ENCODE assay signal across 27 mouse cellular contexts in the genomic region with DNA sequence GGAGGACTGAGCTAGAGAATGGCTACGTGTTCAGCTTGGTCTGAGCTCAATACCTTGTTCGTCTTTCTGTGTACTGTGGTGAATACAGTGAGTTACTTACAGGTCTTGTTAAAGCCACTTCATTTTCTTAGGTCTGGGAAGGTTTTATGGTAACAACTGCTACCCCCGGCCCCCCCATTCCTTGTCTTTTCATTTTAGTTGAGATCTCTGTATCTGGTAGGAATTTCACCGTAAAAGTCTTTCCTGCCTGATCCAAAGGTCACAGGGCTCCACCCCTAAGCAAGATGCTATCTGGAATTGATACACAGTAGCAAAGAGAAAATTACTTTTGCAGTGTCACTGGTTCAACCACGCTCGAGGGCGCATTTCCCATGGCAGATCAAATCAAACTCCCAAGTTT.
DNase-seq lines count a peak whose midpoint lies in the region; ATAC-seq and TF ChIP-seq lines count a peak whose summit lies in the region.
"Had no signal": no experiment of that assay in that cellular context is flagged by ENCODE, and none has a peak within 500 bp of the region (broad histone marks: within the 10 kb centered on the region; RNA-seq: fewer than 3 reads in every experiment).

No protein-coding gene starts in this region.

- peaks cover 5% of the 10 kb centered on the region for H3K79me2 ChIP-seq in liver, adult 2 months (ENCODE audit: control insufficient read depth, insufficient read depth, low read length)

- WGBS in heart, postnatal 0 days: 58% methylated on average over 7 of the region's 7 CpGs
- 44% methylated on average over 7 of the region's 7 CpGs for WGBS in liver, adult 2 months
- WGBS in liver, postnatal 0 days (ENCODE audit: insufficient replicate concordance): 37% methylated on average over 7 of the region's 7 CpGs
- WGBS in intestine, postnatal 0 days: 32% methylated on average over 7 of the region's 7 CpGs

- no peak for TF ChIP-seq CTCF in heart, postnatal 0 days (IDR thresholded peaks at IDR 0.05; ENCODE audit: low read depth)
- TF ChIP-seq CTCF in liver, adult 2 months (IDR thresholded peaks at IDR 0.05; ENCODE audit: low read depth, low read length): no peak
- TF ChIP-seq CTCF in liver, postnatal 0 days (IDR thresholded peaks at IDR 0.05; ENCODE audit: low read depth): no peak
- TF ChIP-seq CTCF in intestine, postnatal 0 days (IDR thresholded peaks at IDR 0.05; ENCODE audit: low read depth): no peak

- H3K9me3 ChIP-seq in heart, postnatal 0 days (replicated peaks; ENCODE audit: control insufficient read depth, low read length): no peaks in the 10 kb centered on the region
- no peaks in the 10 kb centered on the region for H3K9me3 ChIP-seq in liver, postnatal 0 days (ENCODE audit: low read length)
- no peaks in the 10 kb centered on the region for H3K9me3 ChIP-seq in intestine, postnatal 0 days (ENCODE audit: control insufficient read depth)
- H3K9me3 ChIP-seq: embryonic facial prominence, embryonic 13.5 days; forebrain, embryonic 12.5 days; midbrain, embryonic 12.5 days; neural tube, embryonic 15.5 days; stomach, embryonic 15.5 days had no signal

- H3K9ac ChIP-seq in heart, postnatal 0 days (replicated peaks; ENCODE audit: low read depth, low read length): no peak overlapping the region
- H3K9ac ChIP-seq in liver, adult 2 months (ENCODE audit: low read depth, low read length): no peak overlapping the region
- H3K9ac ChIP-seq in liver, postnatal 0 days (replicated peaks): no peak overlapping the region
- H3K9ac ChIP-seq in intestine, postnatal 0 days (ENCODE audit: low read depth, low read length): no peak overlapping the region
- H3K9ac ChIP-seq: embryonic facial prominence, embryonic 13.5 days; forebrain, embryonic 12.5 days; midbrain, embryonic 12.5 days; neural tube, embryonic 15.5 days; stomach, embryonic 15.5 days had no signal

- TF ChIP-seq POLR2A in liver, adult 2 months (IDR thresholded peaks at IDR 0.05; ENCODE audit: extremely low read depth, insufficient read depth, low read length): no peak

- no peak for ATAC-seq in heart, postnatal 0 days (ENCODE audit: insufficient read depth, low read depth)
- ATAC-seq in liver, postnatal 0 days: no peak
- ATAC-seq in intestine, postnatal 0 days: no peak
- ATAC-seq: activated CD4-positive, CD25-positive, alpha-beta regulatory T cell, adult 4 months; hindbrain, postnatal 0 days had no signal

- peaks cover 42% of the 10 kb centered on the region for H3K4me1 ChIP-seq in heart, postnatal 0 days (ENCODE audit: control insufficient read depth, insufficient read depth)
- H3K4me1 ChIP-seq in liver, adult 2 months (ENCODE audit: control insufficient read depth, insufficient read depth, low read length): peaks cover 8% of the 10 kb centered on the region
- no peaks in the 10 kb centered on the region for H3K4me1 ChIP-seq in liver, postnatal 0 days (ENCODE audit: insufficient read depth)
- peaks cover 4% of the 10 kb centered on the region for H3K4me1 ChIP-seq in intestine, postnatal 0 days (replicated peaks; ENCODE audit: control insufficient read depth, insufficient read depth, low read length)

- H3K36me3 ChIP-seq in heart, postnatal 0 days (replicated peaks; ENCODE audit: control insufficient read depth, insufficient read depth, low read length): no peaks in the 10 kb centered on the region
- no peaks in the 10 kb centered on the region for H3K36me3 ChIP-seq in liver, adult 2 months (ENCODE audit: control insufficient read depth, insufficient read depth, low read length)
- no peaks in the 10 kb centered on the region for H3K36me3 ChIP-seq in liver, postnatal 0 days (replicated peaks; ENCODE audit: insufficient read depth, low read length)
- H3K36me3 ChIP-seq in intestine, postnatal 0 days (ENCODE audit: control insufficient read depth, insufficient read depth): peaks cover 19% of the 10 kb centered on the region
- H3K36me3 ChIP-seq: embryonic facial prominence, embryonic 13.5 days; forebrain, embryonic 12.5 days; midbrain, embryonic 12.5 days; neural tube, embryonic 15.5 days; stomach, embryonic 15.5 days had no signal

- no peak overlapping the region for H3K4me2 ChIP-seq in heart, postnatal 0 days (ENCODE audit: low read depth, low read length)
- no peak overlapping the region for H3K4me2 ChIP-seq in liver, postnatal 0 days (ENCODE audit: low read depth, low read length)
- H3K4me2 ChIP-seq in intestine, postnatal 0 days (replicated peaks; ENCODE audit: low read depth): peak overlapping the region; percentile 33
- H3K4me2 ChIP-seq: embryonic facial prominence, embryonic 13.5 days; forebrain, embryonic 12.5 days; liver, embryonic 11.5 days; midbrain, embryonic 12.5 days; neural tube, embryonic 15.5 days; stomach, embryonic 15.5 days had no signal

- H3K27me3 ChIP-seq in heart, postnatal 0 days (ENCODE audit: control insufficient read depth, insufficient read depth, low read length): no peaks in the 10 kb centered on the region
- no peaks in the 10 kb centered on the region for H3K27me3 ChIP-seq in liver, adult 2 months (ENCODE audit: control insufficient read depth, insufficient read depth, low read length)
- H3K27me3 ChIP-seq in liver, postnatal 0 days (ENCODE audit: insufficient read depth, low read length): peaks cover 4% of the 10 kb centered on the region; the same call in 1 of the 2 replicates
- no peaks in the 10 kb centered on the region for H3K27me3 ChIP-seq in intestine, postnatal 0 days (replicated peaks; ENCODE audit: control insufficient read depth, insufficient read depth, low read length)
- H3K27me3 ChIP-seq: embryonic facial prominence, embryonic 13.5 days; forebrain, embryonic 12.5 days; midbrain, embryonic 12.5 days; neural tube, embryonic 15.5 days; stomach, embryonic 15.5 days had no signal

- peak overlapping the region; percentile 49 for H3K27ac ChIP-seq in heart, postnatal 0 days (ENCODE audit: low read depth)
- no peak overlapping the region for H3K27ac ChIP-seq in liver, adult 2 months (replicated peaks; ENCODE audit: insufficient read depth, low read depth, low read length)
- no peak overlapping the region for H3K27ac ChIP-seq in liver, postnatal 0 days (ENCODE audit: low read depth)
- H3K27ac ChIP-seq in intestine, postnatal 0 days (ENCODE audit: low read depth, low read length): peak overlapping the region; percentile 71
- H3K27ac ChIP-seq: embryonic facial prominence, embryonic 13.5 days; forebrain, embryonic 12.5 days; hindbrain, postnatal 0 days; layer of hippocampus, adult 2 months; midbrain, embryonic 12.5 days; neural tube, embryonic 15.5 days; stomach, embryonic 15.5 days had no signal

- intact Hi-C loops in heart, postnatal 14 days (cut with DNase I): no loop called here

- H3K4me3 ChIP-seq in heart, postnatal 0 days (ENCODE audit: low read depth, low read length): no peak overlapping the region
- no peak overlapping the region for H3K4me3 ChIP-seq in liver, adult 2 months (ENCODE audit: insufficient read depth, low read depth, low read length)
- no peak overlapping the region for H3K4me3 ChIP-seq in liver, postnatal 0 days (ENCODE audit: low read depth, low read length)
- no peak overlapping the region for H3K4me3 ChIP-seq in intestine, postnatal 0 days (ENCODE audit: low read depth, low read length)
- H3K4me3 ChIP-seq: embryonic facial prominence, embryonic 13.5 days; erythroblast, embryonic 14.5 days; forebrain, embryonic 12.5 days; layer of hippocampus, adult 2 months; midbrain, embryonic 12.5 days; neural tube, embryonic 15.5 days; stomach, embryonic 15.5 days had no signal

- TF ChIP-seq EP300 in heart, postnatal 0 days (IDR thresholded peaks at IDR 0.05; ENCODE audit: low read depth): no peak
- TF ChIP-seq EP300 in liver, postnatal 0 days (IDR thresholded peaks at IDR 0.05; ENCODE audit: low read depth): no peak

- DNase-seq in heart, postnatal 0 days (ENCODE audit: low spot score): no peak
- no peak for DNase-seq in heart, postnatal 14 days
- peak; percentile 31 for DNase-seq in liver, adult 2 months (ENCODE audit: extremely low read depth, low read depth, low spot score)
- DNase-seq in liver, postnatal 0 days: no peak
- no peak for DNase-seq in thymus, adult 18-20 months
- DNase-seq in Muller cell, postnatal 12 days (ENCODE audit: inconsistent ontology term): no peak
- DNase-seq: adrenal gland, adult 8-10 months; cerebellum, adult 18-20 months; cerebellum, postnatal 14 days; embryo, embryonic 11 days; gastrocnemius, postnatal 36 days; kidney, adult 9 months; lung, adult 18-20 months; lung, postnatal 10 days; right cerebral cortex, adult 18-20 months; right cerebral cortex, postnatal 4 days had no signal

Comparison
In these comparisons a context has a peak if more than half of its experiments do, and no peak if none do; other contexts are left out.
1. H3K27ac ChIP-seq: peak in heart, postnatal 0 days (single experiment) and intestine, postnatal 0 days (single experiment); none in liver, adult 2 months (single experiment) and liver, postnatal 0 days (single experiment).